Mouse (Mus musculus) E14TG2a.4 (cell line): Measurements from ENCODE around the gene Gm20388.

Experiments used
- CTCF ChIP-seq: conservative IDR thresholded peaks from 2 replicates; pipeline ENCODE4 v1.5.1; 2014; ENCODE audit warnings: low read length
- NANOG ChIP-seq: IDR thresholded peaks from 2 replicates; pipeline ENCODE4 v1.6.1; 2014; ENCODE audit warnings: borderline replicate concordance, low read length, mixed read lengths

- TF ChIP-seq NANOG (no peak), CTCF (no peak)
Measured at GRCm38 (mm10) chr8:122469965-122470364, 2559.3 kb downstream of the Gm20388 start.
